Mouse (Mus musculus) myocyte (in vitro differentiated cells): ENCODE results near the gene 2310034G01Rik. TPM values are rescaled to one million over a fixed set of nuclear protein-coding genes. Genes with fewer than 3 reads are reported as not detected.

Experiments
- H3K27me3 ChIP-seq: one replicate; pipeline ENCODE4 v1.6.1; 2011; ENCODE audit not compliant: control insufficient read depth, insufficient read depth, insufficient read length
- H3K36me3 ChIP-seq: one replicate; pipeline ENCODE4 v1.6.1; 2011; ENCODE audit not compliant: control insufficient read depth, insufficient read depth
- H3K4me2 ChIP-seq: one replicate; pipeline ENCODE4 v1.6.1; 2011; ENCODE audit warnings: low read depth, control low read depth
- H3K4me3 ChIP-seq: one replicate; pipeline ENCODE4 v1.5.1; 2011; ENCODE audit warnings: mild to moderate bottlenecking, control low read depth, moderate library complexity
- H3K79me2 ChIP-seq: one replicate; pipeline ENCODE4 v1.6.1; 2011; ENCODE audit not compliant: control insufficient read depth, insufficient read depth
- H3ac ChIP-seq: one replicate; pipeline ENCODE4 v1.6.1; 2011; ENCODE audit not compliant: control insufficient read depth, insufficient read length
- CEBPB ChIP-seq: IDR thresholded peaks from 2 replicates; pipeline ENCODE4 v1.6.1; 2011; ENCODE audit warnings: mild to moderate bottlenecking, moderate library complexity; ENCODE audit not compliant: poor library complexity, insufficient read depth, severe bottlenecking
- E2F4 ChIP-seq: IDR thresholded peaks from one replicate; pipeline ENCODE4 v1.6.1; 2011; ENCODE audit warnings: mild to moderate bottlenecking, control low read depth, moderate library complexity; ENCODE audit not compliant: insufficient read depth
- MAX ChIP-seq: IDR thresholded peaks from one replicate; pipeline ENCODE4 v1.6.1; 2011; ENCODE audit warnings: low read depth, mild to moderate bottlenecking, control low read depth
- MYOD1 ChIP-seq, 3 experiments: IDR thresholded peaks; one replicate each; pipeline ENCODE4 v1.6.1; 2011; ENCODE audit warnings: control low read depth in 2 of 3, low read depth in 2 of 3, mild to moderate bottlenecking in 2 of 3, moderate library complexity in 1 of 3; ENCODE audit not compliant: insufficient read length in 2 of 3, control insufficient read depth in 1 of 3
- MYOG ChIP-seq, 3 experiments: IDR thresholded peaks; one replicate each; pipeline ENCODE4 v1.6.1; 2011; ENCODE audit warnings: control low read depth in 2 of 3, low read depth in 2 of 3, mild to moderate bottlenecking in 2 of 3; ENCODE audit not compliant: insufficient read length in 2 of 3, control insufficient read depth in 1 of 3, insufficient read depth in 1 of 3
- POLR2A ChIP-seq: IDR thresholded peaks from one replicate; pipeline ENCODE4 v1.6.1; 2011; ENCODE audit warnings: low read depth, mild to moderate bottlenecking, control low read depth, moderate library complexity; ENCODE audit not compliant: insufficient read length
- POLR2AphosphoS2 ChIP-seq: IDR thresholded peaks from one replicate; pipeline ENCODE4 v1.6.1; 2011; ENCODE audit warnings: low read depth, control low read depth; ENCODE audit not compliant: insufficient read length
- REST ChIP-seq: IDR thresholded peaks from one replicate; pipeline ENCODE4 v1.6.1; 2011; ENCODE audit warnings: mild to moderate bottlenecking, control low read depth, moderate library complexity; ENCODE audit not compliant: insufficient read depth, insufficient read length
- SRF ChIP-seq: IDR thresholded peaks from one replicate; pipeline ENCODE4 v1.6.1; 2011; ENCODE audit warnings: low read depth; ENCODE audit not compliant: control insufficient read depth, insufficient read length
- TCF12 ChIP-seq: IDR thresholded peaks from one replicate; pipeline ENCODE4 v1.6.1; 2011; ENCODE audit warnings: mild to moderate bottlenecking, control low read depth; ENCODE audit not compliant: poor library complexity, insufficient read depth, severe bottlenecking
- TCF3 ChIP-seq: IDR thresholded peaks from one replicate; pipeline ENCODE4 v1.6.1; 2011; ENCODE audit warnings: low read depth, control low read depth; ENCODE audit not compliant: insufficient read length
- USF1 ChIP-seq: IDR thresholded peaks from one replicate; pipeline ENCODE4 v1.6.1; 2011; ENCODE audit warnings: low read depth, mild to moderate bottlenecking, control low read depth, moderate library complexity
- polyA plus RNA-seq: library from polyadenylated mRNA; unstranded; fragments of >200 nt; fragmentation: generic; extraction: Trizol; gene quantifications from one replicate; pipeline ENCODE4 v1.2.1, GENCODE M21; 2012; ENCODE audit warnings: missing spikeins

2310034G01Rik gene
- polyA plus RNA-seq, 1 experiment: 1.2 TPM

DNA sequence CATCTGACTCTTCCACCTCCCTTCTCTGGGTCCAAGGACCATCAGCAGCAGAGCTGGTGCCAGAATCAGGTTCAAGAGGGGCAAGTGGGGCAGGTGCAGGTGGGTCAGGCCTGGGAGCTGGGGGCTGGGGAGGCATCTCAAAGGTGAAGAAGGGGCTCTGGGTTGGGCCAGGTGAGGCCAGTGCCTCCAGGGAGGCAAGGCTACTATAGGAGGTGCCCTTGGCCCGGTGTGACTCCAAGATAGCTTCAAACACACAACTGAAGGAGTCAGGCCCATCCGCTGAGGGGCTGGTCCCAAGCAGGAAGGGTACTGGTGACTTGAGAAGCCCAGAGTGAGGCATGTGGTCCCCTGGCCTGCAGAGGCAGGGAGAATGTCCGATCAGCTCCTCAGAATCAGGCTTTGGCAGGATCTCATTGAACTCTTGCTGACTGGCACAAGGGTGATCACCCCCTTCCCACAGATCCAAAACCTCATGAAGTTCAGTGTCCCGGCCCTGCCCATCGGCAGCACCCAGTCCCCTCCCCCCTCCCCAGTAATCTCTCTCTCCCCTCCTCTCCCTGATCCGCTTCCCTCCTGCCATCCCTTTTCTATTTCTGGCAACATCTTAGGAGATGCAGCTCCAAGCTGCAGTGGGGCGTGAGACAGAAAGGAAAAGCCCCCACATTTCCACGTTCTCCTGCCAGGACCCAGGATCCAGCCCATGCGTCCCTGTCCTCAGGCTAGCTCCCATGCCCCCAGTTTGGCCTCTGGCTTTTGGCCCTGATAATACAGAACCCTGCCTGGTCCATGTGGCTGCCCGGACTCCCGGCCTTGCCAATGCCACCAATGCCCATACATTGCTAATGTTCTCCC, 27.7 kb downstream of the 2310034G01Rik start:
- Histone ChIP-seq H3K4me3 (no peak overlapping the region), H3K4me2 (no peak overlapping the region), H3K79me2 (no peaks in the 10 kb centered on the region), H3K27me3 (peaks cover 45% of the 10 kb centered on the region), H3K36me3 (no peaks in the 10 kb centered on the region), H3ac (no peak overlapping the region)
- no peak for TF ChIP-seq CEBPB
- TF ChIP-seq MYOD1 (IDR thresholded peaks at IDR 0.05; ENCODE audit: control insufficient read depth in 1 of 3, insufficient read length in 2 of 3, low read depth in 2 of 3): no peak
- no peak for TF ChIP-seq REST
- no peak for TF ChIP-seq POLR2A
- TF ChIP-seq TCF12: no peak
- no peak for TF ChIP-seq TCF3
- TF ChIP-seq USF1: no peak
- TF ChIP-seq POLR2AphosphoS2: no peak
- TF ChIP-seq SRF: no peak
- no peak for TF ChIP-seq E2F4
- TF ChIP-seq MYOG (IDR thresholded peaks at IDR 0.05; ENCODE audit: control insufficient read depth in 1 of 3, insufficient read depth in 1 of 3, insufficient read length in 2 of 3, low read depth in 2 of 3): no peak
- no peak for TF ChIP-seq MAX

DNA sequence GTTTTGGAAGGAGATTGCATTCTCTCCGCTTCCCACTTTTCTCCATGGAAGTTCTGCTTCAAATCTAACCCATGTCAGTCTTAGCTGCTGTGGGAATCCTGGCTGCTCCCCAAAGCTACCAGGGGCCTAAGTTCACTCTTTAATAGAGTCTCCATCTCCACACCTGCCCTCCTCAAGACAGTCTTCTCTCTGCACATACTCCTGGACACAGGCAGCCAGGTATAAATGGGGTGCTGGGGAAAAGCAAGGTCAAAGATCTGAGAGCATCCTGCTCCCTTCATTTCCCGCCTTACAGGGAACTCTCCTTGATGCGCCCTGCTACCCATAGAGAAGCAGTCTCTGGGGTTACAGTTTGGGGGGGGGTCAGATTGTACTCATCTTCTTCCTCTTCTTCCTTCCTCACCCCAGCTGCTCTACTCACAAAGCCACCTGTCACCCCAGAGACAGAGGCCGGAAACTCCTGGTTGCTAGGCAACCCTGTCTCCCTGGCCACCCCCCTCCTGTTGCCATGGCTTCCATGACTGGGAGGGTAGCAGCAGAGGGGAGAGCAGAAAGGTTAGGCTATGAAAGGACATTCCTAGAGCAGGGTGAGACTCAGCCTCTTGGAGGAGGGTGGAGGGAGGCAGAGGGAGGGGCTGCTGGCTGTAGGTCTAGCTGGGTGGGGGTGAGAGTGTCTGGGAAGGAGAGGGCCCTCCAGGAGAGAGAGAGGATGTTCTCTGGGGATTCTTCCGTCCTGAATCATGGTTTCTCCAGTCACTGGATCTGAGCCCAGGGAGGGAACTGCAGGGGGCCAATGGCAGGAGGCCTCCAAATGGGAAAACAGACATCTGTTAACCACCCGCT, 28.8 kb downstream of the 2310034G01Rik start:
- Histone ChIP-seq H3K36me3 (no peaks in the 10 kb centered on the region), H3K4me3 (no peak overlapping the region), H3K79me2 (no peaks in the 10 kb centered on the region), H3K4me2 (no peak overlapping the region), H3K27me3 (peaks cover 54% of the 10 kb centered on the region), H3ac (no peak overlapping the region)
- TF ChIP-seq POLR2A (no peak), TCF12 (no peak), SRF (no peak), CEBPB (no peak), MAX (no peak), MYOG (IDR thresholded peaks at IDR 0.05; ENCODE audit: control insufficient read depth in 1 of 3, insufficient read depth in 1 of 3, insufficient read length in 2 of 3, low read depth in 2 of 3) (no peak), TCF3 (no peak), MYOD1 (IDR thresholded peaks at IDR 0.05; ENCODE audit: control insufficient read depth in 1 of 3, insufficient read length in 2 of 3, low read depth in 2 of 3) (no peak), POLR2AphosphoS2 (no peak), USF1 (no peak), REST (no peak)

DNA sequence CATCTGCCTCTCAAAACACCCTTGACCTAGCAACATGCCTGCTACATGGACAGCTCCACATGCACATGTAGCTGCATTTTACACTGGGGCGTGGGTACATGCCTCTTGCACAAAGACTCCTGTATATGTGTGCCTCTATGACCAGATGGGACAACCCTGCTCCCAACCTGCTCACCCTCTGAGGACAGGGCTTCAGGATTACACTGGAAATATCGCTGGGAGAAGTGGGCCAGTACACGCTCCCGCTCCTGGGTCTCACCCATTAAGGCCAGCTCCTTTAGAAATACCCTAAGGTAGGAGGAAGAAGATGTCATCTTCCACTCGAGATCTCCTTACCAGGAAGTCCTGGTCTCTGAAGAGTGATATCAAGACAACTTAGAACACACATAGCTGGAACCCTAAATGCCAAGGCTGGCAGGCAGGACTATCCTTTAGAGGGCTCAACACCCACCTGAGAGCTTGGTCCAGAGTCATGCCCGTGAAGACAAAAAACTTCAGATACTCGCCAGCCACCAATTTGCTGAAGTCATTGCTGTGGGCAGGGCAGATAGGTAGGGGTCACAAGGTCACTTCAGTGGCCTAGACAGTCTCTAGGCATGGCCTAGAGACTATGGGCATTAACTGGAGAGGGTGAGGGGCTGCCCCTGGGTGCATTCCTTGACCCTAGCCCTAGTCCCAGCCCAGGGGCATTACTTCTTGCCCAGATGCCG, 29.9 kb downstream of the 2310034G01Rik start:
- no peaks in the 10 kb centered on the region for H3K79me2 ChIP-seq
- H3K36me3 ChIP-seq: no peaks in the 10 kb centered on the region
- H3ac ChIP-seq: no peak overlapping the region
- no peak overlapping the region for H3K4me3 ChIP-seq
- TF ChIP-seq MAX: no peak
- no peak for TF ChIP-seq CEBPB
- no peak for TF ChIP-seq REST
- no peak for TF ChIP-seq TCF12
- no peak for TF ChIP-seq POLR2A
- TF ChIP-seq SRF: no peak
- no peak for TF ChIP-seq E2F4
- TF ChIP-seq TCF3: no peak
- no peak for TF ChIP-seq MYOD1 (IDR thresholded peaks at IDR 0.05; ENCODE audit: control insufficient read depth in 1 of 3, insufficient read length in 2 of 3, low read depth in 2 of 3)
- TF ChIP-seq MYOG (IDR thresholded peaks at IDR 0.05; ENCODE audit: control insufficient read depth in 1 of 3, insufficient read depth in 1 of 3, insufficient read length in 2 of 3, low read depth in 2 of 3): no peak
- H3K27me3 ChIP-seq: peaks cover 54% of the 10 kb centered on the region
- no peak overlapping the region for H3K4me2 ChIP-seq

DNA sequence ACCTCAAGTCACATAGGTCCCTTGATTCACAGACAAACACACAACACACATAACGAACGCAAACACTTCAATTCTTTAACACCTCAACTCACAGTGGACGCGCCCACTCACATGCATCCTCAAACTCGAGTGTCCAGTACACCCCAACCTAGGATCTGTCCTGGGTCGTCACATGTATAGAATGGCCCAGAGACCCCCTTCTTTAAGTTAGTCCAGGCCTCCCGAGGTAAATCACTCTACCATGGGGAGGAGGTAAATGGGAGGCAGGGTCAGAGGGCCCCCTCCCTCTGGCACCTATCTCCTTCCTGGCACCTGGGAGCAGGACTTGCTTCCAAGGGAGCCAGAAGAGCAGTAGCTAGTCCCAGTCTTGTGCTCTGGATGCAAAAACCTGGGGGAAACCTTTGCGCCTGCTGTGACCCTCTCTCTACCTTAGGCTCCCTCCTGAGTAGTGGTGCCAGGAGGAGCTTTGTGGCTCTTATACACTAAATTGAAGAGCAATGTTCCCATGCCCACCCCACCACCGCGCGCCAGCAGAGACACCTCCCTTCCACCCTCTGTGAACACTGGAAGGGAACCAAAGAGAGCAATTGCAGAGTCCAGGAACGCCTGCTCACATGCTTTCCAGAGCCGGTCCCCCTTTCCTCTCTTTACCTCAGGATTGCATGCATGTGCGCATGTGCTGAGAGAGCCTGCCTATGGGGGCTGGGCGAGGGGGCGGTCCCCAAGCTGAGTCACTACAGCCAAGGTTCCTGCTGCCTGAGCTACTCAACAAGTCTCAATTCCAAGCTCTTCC, 31.3 kb downstream of the 2310034G01Rik start:
- H3K36me3 ChIP-seq: no peaks in the 10 kb centered on the region
- peak overlapping the region; percentile 64 for H3K4me2 ChIP-seq
- no peaks in the 10 kb centered on the region for H3K79me2 ChIP-seq
- H3K27me3 ChIP-seq: peaks cover 43% of the 10 kb centered on the region
- H3K4me3 ChIP-seq: no peak overlapping the region
- no peak overlapping the region for H3ac ChIP-seq
- TF ChIP-seq MAX (no peak), MYOG (IDR thresholded peaks at IDR 0.05; ENCODE audit: control insufficient read depth in 1 of 3, insufficient read depth in 1 of 3, insufficient read length in 2 of 3, low read depth in 2 of 3) (no peak), TCF3 (no peak), E2F4 (no peak), SRF (no peak), TCF12 (no peak), MYOD1 (IDR thresholded peaks at IDR 0.05; ENCODE audit: control insufficient read depth in 1 of 3, insufficient read length in 2 of 3, low read depth in 2 of 3) (no peak), CEBPB (no peak), POLR2AphosphoS2 (no peak), REST (no peak), POLR2A (no peak)
